Mouse (Mus musculus): Measurements from ENCODE around the gene Cdh16.

The Cdh16 gene

GRCm38 (mm10) chr8:104624161-104624560, at the start of gene Cdh16:
Gene Cdh16 (minus strand): TSS chr8:104624396.
- in situ Hi-C loops (cut with MboI; ENCODE audit: unreplicated experiment in 2 of 2) = no loop called here

- in situ Hi-C loops (cut with MboI; ENCODE audit: unreplicated experiment in 2 of 2) = loop anchor here in 1 of 2 experiments (5.0 to 10.0 kb wide), 2 partner anchors 637 to 739 kb away; no protein-coding TSS in a partner anchor
Observed at GRCm38 (mm10) chr8:104655614-104656013, 31.4 kb upstream of the Cdh16 start.

- in situ Hi-C loops (cut with MboI; ENCODE audit: unreplicated experiment in 2 of 2) = loop anchor here (5.0 to 10.0 kb wide), 2 partner anchors 637 to 740 kb away; no protein-coding TSS in a partner anchor
Observed at GRCm38 (mm10) chr8:104654984-104655383, 30.8 kb upstream of the Cdh16 start.

- in situ Hi-C loops (cut with MboI; ENCODE audit: unreplicated experiment in 2 of 2) = loop anchor here (5.0 kb wide), 2 partner anchors 42 to 52 kb away; partner anchors contain the start of gene Pdp2 (in 1 of the 2)
Observed at GRCm38 (mm10) chr8:104644187-104644586, 20.0 kb upstream of the Cdh16 start.

- in situ Hi-C loops (cut with MboI; ENCODE audit: unreplicated experiment in 2 of 2) = loop anchor here (5.0 kb wide), 2 partner anchors 40 to 50 kb away; partner anchors contain the start of gene Pdp2 (in 1 of the 2)
Observed at GRCm38 (mm10) chr8:104642324-104642654, 18.1 kb upstream of the Cdh16 start.

- in situ Hi-C loops (cut with MboI; ENCODE audit: unreplicated experiment in 2 of 2) = loop anchor here (5.0 kb wide), 2 partner anchors 39 to 49 kb away; partner anchors contain the start of gene Pdp2 (in 1 of the 2)
Observed at GRCm38 (mm10) chr8:104641426-104642323, 17.5 kb upstream of the Cdh16 start, which contains the start of gene Ciao2b. Gene Ciao2b (minus strand): TSS chr8:104641965.

GRCm38 (mm10) chr8:104640831-104641370, 16.7 kb upstream of the Cdh16 start:
- in situ Hi-C loops (cut with MboI; ENCODE audit: unreplicated experiment in 2 of 2) = loop anchor here (5.0 kb wide), 2 partner anchors 39 to 49 kb away; partner anchors contain the start of gene Pdp2 (in 1 of the 2)

GRCm38 (mm10) chr8:104640241-104640640, 16.0 kb upstream of the Cdh16 start:
- in situ Hi-C loops (cut with MboI; ENCODE audit: unreplicated experiment in 2 of 2) = loop anchor here (5.0 kb wide), 2 partner anchors 38 to 48 kb away; partner anchors contain the start of gene Pdp2 (in 1 of the 2)

- in situ Hi-C loops (cut with MboI; ENCODE audit: unreplicated experiment in 2 of 2) = no loop called here
Observed at GRCm38 (mm10) chr8:104638010-104638409, 13.8 kb upstream of the Cdh16 start.

- in situ Hi-C loops (cut with MboI; ENCODE audit: unreplicated experiment in 2 of 2) = no loop called here
Observed at GRCm38 (mm10) chr8:104635004-104635710, 11.0 kb upstream of the Cdh16 start.

- in situ Hi-C loops (cut with MboI; ENCODE audit: unreplicated experiment in 2 of 2) = no loop called here
Observed at GRCm38 (mm10) chr8:104633156-104633744, 9.1 kb upstream of the Cdh16 start.

GRCm38 (mm10) chr8:104632486-104632885, 8.3 kb upstream of the Cdh16 start:
- in situ Hi-C loops (cut with MboI; ENCODE audit: unreplicated experiment in 2 of 2) = no loop called here

- in situ Hi-C loops (cut with MboI; ENCODE audit: unreplicated experiment in 2 of 2) = no loop called here
Observed at GRCm38 (mm10) chr8:104631975-104632374, 7.8 kb upstream of the Cdh16 start.

GRCm38 (mm10) chr8:104630981-104631663, 6.9 kb upstream of the Cdh16 start, which contains the start of gene Rrad:
Gene Rrad (minus strand): TSS chr8:104631327.
- in situ Hi-C loops (cut with MboI; ENCODE audit: unreplicated experiment in 2 of 2) = no loop called here

- in situ Hi-C loops (cut with MboI; ENCODE audit: unreplicated experiment in 2 of 2) = no loop called here
Observed at GRCm38 (mm10) chr8:104630574-104630973, 6.4 kb upstream of the Cdh16 start.

- in situ Hi-C loops (cut with MboI; ENCODE audit: unreplicated experiment in 2 of 2) = no loop called here
Observed at GRCm38 (mm10) chr8:104630111-104630479, 5.9 kb upstream of the Cdh16 start.

- in situ Hi-C loops (cut with MboI; ENCODE audit: unreplicated experiment in 2 of 2) = no loop called here
Observed at GRCm38 (mm10) chr8:104629306-104630110, 5.3 kb upstream of the Cdh16 start.

GRCm38 (mm10) chr8:104628402-104628801, 4.2 kb upstream of the Cdh16 start:
- in situ Hi-C loops (cut with MboI; ENCODE audit: unreplicated experiment in 2 of 2) = no loop called here

Measured in v-Abl transformed pro-B cells (cell line).